Mouse (Mus musculus) intestine, embryonic 14.5 days (tissue): Measurements from ENCODE around the gene Gm20662. TPM values are rescaled to one million over a fixed set of nuclear protein-coding genes. Genes with fewer than 3 reads are reported as not detected.
A peak's percentile ranks its signal among the peaks of the same experiment; 100 is the strongest.

Source experiments
- ATAC-seq: fragments of 200-750 bp; cut with Nextera tagmentation; replicated peaks from 2 replicates; pipeline ENCODE4 v1.8.0; 2017; ENCODE audit warnings: low read depth, moderate number of reproducible peaks, moderate TSS enrichment, moderate library complexity; ENCODE audit not compliant: low FRiP score, low TSS enrichment
- DNase-seq: peaks from one replicate; pipeline ENCODE4 v3.0.0-alpha.2; 2018; ENCODE audit warnings: low spot score
- H3K27ac ChIP-seq: fragments of 300-500 bp; sonication (generic); 2 replicates; pipeline ENCODE4 v1.5.1; 2014; ENCODE audit warnings: low read depth, mild to moderate bottlenecking, control low read depth
- H3K27me3 ChIP-seq: fragments of 300-500 bp; sonication (generic); replicated peaks from 2 replicates; pipeline ENCODE4 v1.6.1; 2014; ENCODE audit warnings: low read length, control low read depth; ENCODE audit not compliant: control insufficient read depth, insufficient read depth
- H3K36me3 ChIP-seq: fragments of 300-500 bp; sonication (generic); 2 replicates; pipeline ENCODE4 v1.6.1; 2014; ENCODE audit warnings: low read length, control low read depth; ENCODE audit not compliant: control insufficient read depth, insufficient read depth
- H3K4me1 ChIP-seq: fragments of 300-500 bp; sonication (generic); replicated peaks from 2 replicates; pipeline ENCODE4 v1.6.1; 2014; ENCODE audit warnings: low read length, control low read depth, mixed read lengths; ENCODE audit not compliant: control insufficient read depth, insufficient read depth
- H3K4me2 ChIP-seq: fragments of 300-500 bp; sonication (generic); 2 replicates; pipeline ENCODE4 v1.6.1; 2014; ENCODE audit warnings: low read length
- H3K4me3 ChIP-seq: fragments of 300-500 bp; sonication (generic); 2 replicates; pipeline ENCODE4 v1.5.1; 2014; ENCODE audit warnings: low read depth, low read length, control low read depth, mixed read lengths
- H3K9ac ChIP-seq: fragments of 300-500 bp; sonication (generic); 2 replicates; pipeline ENCODE4 v1.6.1; 2014; ENCODE audit warnings: mild to moderate bottlenecking, low read length
- H3K9me3 ChIP-seq: fragments of 300-500 bp; sonication (generic); 2 replicates; pipeline ENCODE4 v1.6.1; 2016; ENCODE audit warnings: low read length, control low read depth; ENCODE audit not compliant: control insufficient read depth
- WGBS: fragments of 180-500 bp; shearing (Covaris S2); extraction: QIAGEN DNeasy Blood & Tissue Kit; methylation state at CpG from one replicate; pipeline ENCODE4 v1.1.7; 2014; 5-methylcytosine and 5-hydroxymethylcytosine counted together
- polyA plus RNA-seq: library from polyadenylated mRNA; unstranded; fragments of >200 nt; fragmentation: Nextera tagmentation; extraction: Ambion mirVana; gene quantifications from 2 replicates; pipeline ENCODE4 v1.2.1, GENCODE M21; 2014

The Gm20662 gene
- polyA plus RNA-seq, 1 experiment from 2014 or later, result 0.42 TPM

DNA sequence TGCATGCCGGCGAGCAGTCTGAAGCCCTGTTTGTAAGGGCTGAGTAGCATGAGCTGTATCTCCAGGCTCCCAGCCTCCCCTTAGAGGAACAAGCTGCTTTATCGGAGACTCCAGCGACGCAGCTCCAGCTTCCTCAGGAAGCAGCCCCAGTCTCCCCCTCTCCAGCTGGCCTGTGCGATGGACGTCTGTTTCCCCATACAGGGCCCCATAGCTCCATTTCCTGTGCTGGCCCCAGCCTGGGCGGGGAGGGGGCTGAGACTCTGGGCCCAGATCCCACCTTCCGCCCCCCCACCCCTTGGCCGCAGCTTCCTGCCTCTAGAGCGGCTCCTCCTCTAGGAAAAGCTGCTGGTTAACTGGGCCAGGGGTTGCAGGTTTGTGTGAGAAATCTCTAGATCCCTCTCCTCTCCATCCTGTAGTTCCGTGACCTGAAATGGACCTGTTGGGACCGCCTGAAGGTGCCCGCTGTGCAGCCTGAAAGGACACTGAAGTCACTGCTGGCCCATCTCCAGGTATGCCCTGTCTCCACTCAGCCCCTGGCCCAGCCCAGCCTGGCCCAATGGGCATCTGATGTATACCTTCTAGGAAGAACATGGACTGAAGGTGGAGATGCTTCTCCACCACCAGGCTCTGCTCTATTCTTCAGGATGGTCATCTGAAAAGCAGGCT, 13.3 kb upstream of the Gm20662 start, which contains the start of gene Gm20661:
Gene Gm20661, plus strand, starts transcription at position 378 of the 666 bp plus-strand sequence.
- Histone ChIP-seq H3K4me3 (peak within 1 kb of the TSS; percentile 80), H3K4me2 (peak within 1 kb of the TSS; percentile 65), H3K27me3 (no peaks in the 10 kb centered on the region), H3K9me3 (no peaks in the 10 kb centered on the region), H3K27ac (peak within 1 kb of the TSS; percentile 100), H3K9ac (peak within 1 kb of the TSS; percentile 74), H3K4me1 (peaks cover 30% of the 10 kb centered on the region), H3K36me3 (0 out of 2 replicates have a peak, but pooled peaks cover 5% of the 10 kb centered on the region)
- DNase-seq, result peak; percentile 91
- 16% methylated on average over 14 of the region's 14 CpGs for WGBS
- ATAC-seq, result peak; percentile 65

DNA sequence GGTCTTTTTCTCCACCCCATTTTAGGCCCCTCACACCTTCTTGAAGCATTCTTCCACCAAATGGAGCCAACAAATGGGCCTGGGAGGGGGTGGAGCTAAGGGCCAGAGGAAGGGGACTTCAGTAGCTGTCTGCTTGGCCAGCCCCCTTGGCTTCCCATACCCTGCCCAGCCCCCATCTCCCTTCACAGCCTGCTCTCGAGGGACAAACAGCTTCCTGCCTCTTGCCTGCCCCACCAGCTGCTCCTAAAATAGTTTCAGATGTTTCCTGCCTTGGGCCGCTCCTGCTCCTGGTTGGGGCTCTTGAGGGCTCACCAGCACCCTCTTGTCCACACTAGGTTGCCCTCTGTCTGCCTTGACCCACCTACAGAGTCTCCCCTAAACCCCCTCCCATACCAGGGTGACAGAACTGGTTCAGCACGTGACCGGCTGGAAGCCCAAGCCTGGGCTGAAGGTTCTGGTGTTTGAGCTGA, 12.7 kb upstream of the Gm20662 start:
- Histone ChIP-seq H3K4me3 (peak overlapping the region; percentile 80), H3K27ac (peak overlapping the region; percentile 100), H3K9ac (peak overlapping the region; percentile 74), H3K9me3 (no peaks in the 10 kb centered on the region), H3K27me3 (no peaks in the 10 kb centered on the region), H3K4me2 (peak overlapping the region; percentile 65), H3K4me1 (peaks cover 30% of the 10 kb centered on the region), H3K36me3 (0 out of 2 replicates have a peak, but pooled peaks cover 5% of the 10 kb centered on the region)
- WGBS, result 19% methylated on average over 4 of the region's 4 CpGs
- DNase-seq (peak; percentile 79), ATAC-seq (peak; percentile 44)

- peaks cover 30% of the 10 kb centered on the region for H3K4me1 ChIP-seq
- DNase-seq, result no peak
- H3K4me2 ChIP-seq, result peak overlapping the region; percentile 65
- H3K9ac ChIP-seq, result peak overlapping the region; percentile 74
- ATAC-seq, result no peak
- no peaks in the 10 kb centered on the region for H3K27me3 ChIP-seq
- H3K9me3 ChIP-seq, result no peaks in the 10 kb centered on the region
- peak overlapping the region; percentile 80 for H3K4me3 ChIP-seq
- 0 out of 2 replicates have a peak, but pooled peaks cover 5% of the 10 kb centered on the region for H3K36me3 ChIP-seq
- WGBS, result 38% methylated on average over 19 of the region's 19 CpGs
- H3K27ac ChIP-seq, result peak overlapping the region; percentile 100
These were observed 11.9 kb upstream of the Gm20662 start for GRCm38 (mm10) chr9:107984052-107984753.

GRCm38 (mm10) chr9:107984754-107985055, 11.4 kb upstream of the Gm20662 start:
- Histone ChIP-seq H3K4me1 (peaks cover 30% of the 10 kb centered on the region), H3K27me3 (no peaks in the 10 kb centered on the region), H3K4me2 (peak overlapping the region; percentile 65), H3K36me3 (0 out of 2 replicates have a peak, but pooled peaks cover 5% of the 10 kb centered on the region), H3K9ac (peak overlapping the region; percentile 74), H3K9me3 (no peaks in the 10 kb centered on the region), H3K27ac (peak overlapping the region; percentile 100), H3K4me3 (peak overlapping the region; percentile 80)
- 38% methylated on average over 9 of the region's 9 CpGs for WGBS
- ATAC-seq, result no peak
- DNase-seq, result no peak

- Histone ChIP-seq H3K9ac (peak within 1 kb of the TSS; percentile 74), H3K36me3 (0 out of 2 replicates have a peak, but pooled peaks cover 5% of the 10 kb centered on the region), H3K27ac (peak within 1 kb of the TSS; percentile 100), H3K4me3 (peak within 1 kb of the TSS; percentile 80), H3K9me3 (no peaks in the 10 kb centered on the region), H3K27me3 (no peaks in the 10 kb centered on the region), H3K4me2 (peak within 1 kb of the TSS; percentile 65), H3K4me1 (peaks cover 26% of the 10 kb centered on the region)
- peak; percentile 73 for ATAC-seq
- DNase-seq, result peak; percentile 91
- WGBS, result 1% methylated on average over 57 of the region's 58 CpGs
These were observed 10.7 kb upstream of the Gm20662 start, which contains the start of gene Inka1 for GRCm38 (mm10) chr9:107985131-107986119. TSS of gene Inka1 (minus strand) at chr9:107985879.

DNA sequence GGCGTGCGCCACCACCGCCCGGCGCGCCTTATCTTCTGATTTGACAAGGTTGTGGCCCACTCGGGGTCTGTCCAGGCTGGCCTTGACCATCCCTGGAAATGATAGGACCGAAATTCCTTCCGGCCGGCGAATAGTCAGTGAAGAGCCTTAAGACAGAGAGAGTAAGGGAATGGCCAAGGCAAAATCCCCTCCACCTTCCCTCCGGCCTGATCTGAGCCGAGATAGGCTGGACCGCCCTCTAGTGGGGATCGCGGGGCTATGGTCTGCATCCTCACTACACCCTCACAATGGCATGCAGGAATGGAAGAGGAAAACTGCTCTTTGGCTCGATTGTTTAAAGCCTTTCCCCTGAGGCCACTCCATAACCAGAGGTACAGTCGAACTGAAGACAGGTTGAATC, 9.8 kb upstream of the Gm20662 start:
- H3K9me3 ChIP-seq, result no peaks in the 10 kb centered on the region
- H3K27ac ChIP-seq, result peak overlapping the region; percentile 100
- WGBS, result 5% methylated on average over 18 of the region's 18 CpGs
- ATAC-seq (peak; percentile 45; the same call in 1 of the 2 replicates), DNase-seq (peak; percentile 90)
- no peaks in the 10 kb centered on the region for H3K27me3 ChIP-seq
- peak overlapping the region; percentile 80 for H3K4me3 ChIP-seq
- H3K36me3 ChIP-seq, result 0 out of 2 replicates have a peak, but pooled peaks cover 5% of the 10 kb centered on the region
- H3K4me1 ChIP-seq, result peaks cover 17% of the 10 kb centered on the region
- H3K4me2 ChIP-seq, result peak overlapping the region; percentile 65
- H3K9ac ChIP-seq, result no peak overlapping the region

DNA sequence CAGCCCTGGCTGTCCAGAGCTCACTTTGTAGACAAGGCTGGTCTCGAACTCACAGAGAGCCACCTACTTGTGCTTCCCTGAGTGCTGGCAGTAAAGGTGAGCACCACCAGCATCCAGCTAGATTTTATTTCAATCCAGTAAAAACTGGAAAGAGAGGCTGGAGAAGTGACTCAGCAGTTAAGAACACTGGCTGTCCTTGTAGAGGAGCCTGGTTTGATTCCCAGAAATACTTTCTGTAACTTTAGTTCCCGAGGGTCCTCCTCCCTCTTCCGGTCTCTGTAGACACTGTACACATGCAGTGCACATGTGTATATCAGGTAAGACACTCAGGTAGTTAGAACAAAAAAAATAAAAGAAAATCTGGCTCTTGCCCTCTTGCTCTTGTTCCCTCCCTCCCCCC, 8.2 kb upstream of the Gm20662 start:
- ATAC-seq, result no peak
- Histone ChIP-seq H3K4me2 (no peak overlapping the region), H3K9me3 (no peaks in the 10 kb centered on the region), H3K9ac (no peak overlapping the region), H3K27ac (no peak overlapping the region), H3K4me1 (peaks cover 5% of the 10 kb centered on the region; the same call in 1 of the 2 replicates), H3K27me3 (no peaks in the 10 kb centered on the region), H3K36me3 (0 out of 2 replicates have a peak, but pooled peaks cover 5% of the 10 kb centered on the region), H3K4me3 (no peak overlapping the region)
- WGBS, result 75% methylated on average over 3 of the region's 3 CpGs
- DNase-seq, result no peak

DNA sequence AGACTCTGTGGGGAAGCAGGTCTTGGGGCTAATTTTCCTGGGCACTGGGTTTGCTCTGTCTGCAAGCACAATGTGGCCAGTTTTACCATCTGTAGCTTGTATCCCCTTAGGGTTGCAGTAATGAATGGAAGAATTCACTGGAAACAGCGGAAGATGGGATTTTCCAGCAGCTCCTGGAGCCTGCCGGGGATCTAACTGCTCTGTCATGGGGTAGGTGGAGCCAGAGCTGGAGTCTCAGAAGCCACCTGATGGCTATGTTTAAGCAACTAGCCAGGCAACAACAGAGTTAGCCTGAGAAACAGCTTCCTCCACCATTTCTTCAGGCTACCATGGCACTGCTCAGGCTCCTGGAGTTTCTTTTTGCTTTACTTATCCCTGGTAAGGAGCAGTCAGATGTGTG, 4.0 kb upstream of the Gm20662 start, which contains the start of gene Cdhr4:
Gene Cdhr4, plus strand, starts transcription at position 301 of the 400 bp plus-strand sequence.
- Histone ChIP-seq H3K27me3 (no peaks in the 10 kb centered on the region), H3K4me3 (no peak within 1 kb of the TSS), H3K9me3 (no peaks in the 10 kb centered on the region), H3K4me1 (no peaks in the 10 kb centered on the region), H3K27ac (no peak within 1 kb of the TSS), H3K4me2 (no peak within 1 kb of the TSS), H3K36me3 (no peaks in the 10 kb centered on the region), H3K9ac (no peak within 1 kb of the TSS)
- WGBS, result 60% methylated on average over 2 of the region's 2 CpGs
- DNase-seq (no peak), ATAC-seq (no peak)
